Mouse (Mus musculus) A20 (cell line): ENCODE results near the gene Ppp2r1a.

Experiments used
- DNase-seq: peaks from one replicate; pipeline ENCODE4 v3.0.0-alpha.2; 2011; ENCODE audit warnings: low read depth, low spot score

Ppp2r1a gene

DNA sequence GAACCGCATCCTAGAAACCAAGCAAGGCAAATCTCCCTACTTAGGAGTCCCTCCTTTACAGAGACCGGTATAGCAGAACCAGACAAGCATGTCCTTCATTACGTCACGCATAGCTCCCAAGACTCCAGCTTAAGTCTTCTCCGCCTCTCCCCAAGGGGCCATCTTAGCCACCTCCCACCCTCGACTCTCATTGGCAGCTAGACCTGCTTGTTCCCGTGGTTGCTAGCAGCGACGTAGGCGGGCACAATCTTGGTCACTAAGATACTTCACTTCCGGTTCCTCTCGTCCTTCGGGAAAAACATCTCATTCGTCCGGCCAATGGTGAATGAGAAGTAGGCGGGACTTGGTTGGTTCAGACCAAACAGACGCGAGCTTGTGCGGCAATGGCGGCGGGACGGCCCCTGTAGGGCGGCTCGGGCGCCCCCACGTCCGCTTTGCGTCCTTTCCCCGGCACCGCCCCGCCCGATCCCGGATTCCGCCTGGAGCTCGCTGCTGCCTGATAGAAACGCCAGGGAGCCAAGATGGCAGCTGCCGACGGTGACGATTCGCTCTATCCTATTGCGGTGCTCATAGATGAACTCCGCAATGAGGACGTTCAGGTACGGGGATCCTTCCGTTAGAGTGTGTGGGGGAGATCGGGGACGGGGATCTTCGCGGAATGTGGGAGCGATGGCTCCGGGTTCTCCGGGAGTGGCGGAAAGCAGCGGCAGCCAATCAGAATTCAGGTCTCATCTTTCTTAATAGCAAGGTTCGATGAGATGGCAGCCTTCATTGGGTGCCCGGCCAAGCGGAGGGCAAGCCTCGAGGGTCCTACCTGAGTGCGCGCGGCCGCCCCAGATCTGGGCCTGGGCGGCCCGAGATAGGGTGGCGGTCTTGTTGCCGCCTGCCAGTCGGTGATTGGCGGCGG, at the start of gene Ppp2r1a:
Gene Ppp2r1a, plus strand, starts transcription at position 327 of the 907 bp plus-strand sequence.
- peak; percentile 99 for DNase-seq

DNA sequence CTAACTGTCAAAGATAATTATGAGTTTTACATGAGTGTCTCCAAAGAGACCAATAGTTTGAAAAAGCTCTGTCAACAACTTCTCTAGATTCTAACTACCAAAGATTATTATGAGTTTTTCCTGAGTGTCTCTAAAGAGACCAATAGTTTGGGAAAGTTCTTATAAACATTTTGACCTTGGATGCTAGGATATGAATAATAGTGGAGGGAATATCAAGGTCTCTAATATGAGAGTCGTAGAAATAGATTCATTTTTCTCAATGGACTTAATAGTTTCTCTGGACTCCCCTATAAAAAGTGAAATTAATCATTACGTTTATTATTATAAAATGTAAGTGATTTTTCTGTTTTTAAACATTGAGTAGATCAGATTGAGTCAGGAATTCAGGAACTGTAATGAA, 40.1 kb upstream of the Ppp2r1a start, which contains the start of gene Vmn1r231:
Gene Vmn1r231, minus strand, starts transcription at position 101 of the 400 bp plus-strand sequence.
- DNase-seq, result no peak

DNA sequence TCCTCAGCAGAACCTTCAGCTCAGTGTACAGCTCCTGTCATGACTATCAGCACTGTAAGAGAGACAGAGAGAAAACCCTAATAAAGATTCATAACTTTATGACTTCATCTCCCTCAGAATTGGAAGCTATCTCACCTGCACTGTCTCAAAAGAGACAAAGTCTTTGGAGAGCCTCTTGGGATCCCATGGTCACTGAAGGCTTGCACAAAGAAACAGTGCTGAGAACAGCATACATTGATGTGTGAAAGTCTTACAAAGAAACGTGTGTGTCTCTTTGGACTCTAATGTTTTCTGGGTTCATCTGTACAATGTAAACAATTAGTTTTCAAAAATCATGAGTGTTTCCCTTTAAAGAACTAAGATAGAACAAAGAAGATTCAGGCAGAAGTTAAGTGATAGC, 25.5 kb upstream of the Ppp2r1a start, which contains the start of gene Vmn1r232:
Gene Vmn1r232, minus strand, starts transcription at position 101 of the 400 bp plus-strand sequence.
- no peak for DNase-seq

DNA sequence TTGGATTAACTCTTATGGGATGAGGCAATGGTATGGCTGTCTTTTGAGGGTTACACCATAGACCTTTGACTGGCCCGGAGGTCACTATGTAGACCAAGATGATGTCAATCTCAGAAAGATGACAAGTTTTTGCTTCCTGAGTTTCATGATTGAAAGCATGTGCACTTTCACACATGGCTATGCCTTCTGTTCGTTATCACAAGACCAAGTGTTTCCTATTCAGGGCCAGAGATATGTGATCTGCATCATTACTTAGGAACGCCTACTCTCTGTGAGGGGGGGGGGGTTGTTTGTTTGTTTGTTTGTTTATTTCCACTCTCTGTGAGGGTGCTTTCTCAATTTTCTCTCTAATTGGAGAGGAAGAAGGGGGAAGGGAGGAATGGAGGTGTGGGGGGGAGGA, 885 bp upstream of the Ppp2r1a start:
- DNase-seq, result no peak

DNA sequence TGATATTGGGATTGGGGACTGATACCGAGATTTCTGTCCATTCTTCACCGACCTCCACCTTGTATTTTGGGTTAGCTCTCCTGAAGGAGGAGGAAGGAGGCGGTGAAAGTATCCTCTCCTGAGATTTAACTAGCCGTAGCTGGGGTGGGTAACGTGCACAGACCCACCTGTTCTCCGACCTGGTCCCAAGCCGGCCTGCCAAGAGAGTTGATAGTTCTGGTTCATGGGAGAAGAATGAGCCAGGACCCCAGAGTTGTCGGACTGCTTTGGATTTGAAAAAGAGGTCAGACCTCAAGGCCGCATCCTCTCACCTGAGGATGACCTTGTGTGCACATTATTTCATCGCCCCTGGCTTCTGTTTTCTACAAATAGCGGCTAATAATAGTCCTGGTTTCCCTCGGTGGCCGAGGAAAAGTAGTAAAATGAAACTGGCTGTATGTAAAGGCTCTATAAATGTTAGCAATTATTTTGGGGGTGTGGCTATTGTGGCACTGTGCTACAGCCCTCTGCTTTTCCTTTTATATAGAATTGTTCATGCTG, 985 bp downstream of the Ppp2r1a start:
- peak; percentile 51 for DNase-seq

DNA sequence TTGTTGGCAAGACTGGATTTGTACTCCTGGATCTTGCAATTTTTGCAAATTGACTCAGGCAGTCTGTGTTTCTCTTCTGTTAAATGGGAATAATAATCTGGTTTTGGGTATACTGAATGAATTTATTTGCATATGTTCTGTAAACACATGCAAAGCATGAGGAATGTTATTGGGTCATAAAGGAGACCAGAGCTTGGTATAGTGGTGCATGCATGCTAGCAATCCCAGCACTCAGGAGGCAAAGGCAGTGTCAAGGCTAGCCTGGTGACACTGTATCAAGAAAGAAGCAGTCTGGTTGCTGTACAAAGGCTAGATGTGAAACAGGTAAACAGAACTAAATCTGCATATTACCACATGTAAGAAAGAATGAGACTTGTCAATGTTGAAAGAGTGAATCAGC, 1.5 kb downstream of the Ppp2r1a start:
- no peak for DNase-seq

DNA sequence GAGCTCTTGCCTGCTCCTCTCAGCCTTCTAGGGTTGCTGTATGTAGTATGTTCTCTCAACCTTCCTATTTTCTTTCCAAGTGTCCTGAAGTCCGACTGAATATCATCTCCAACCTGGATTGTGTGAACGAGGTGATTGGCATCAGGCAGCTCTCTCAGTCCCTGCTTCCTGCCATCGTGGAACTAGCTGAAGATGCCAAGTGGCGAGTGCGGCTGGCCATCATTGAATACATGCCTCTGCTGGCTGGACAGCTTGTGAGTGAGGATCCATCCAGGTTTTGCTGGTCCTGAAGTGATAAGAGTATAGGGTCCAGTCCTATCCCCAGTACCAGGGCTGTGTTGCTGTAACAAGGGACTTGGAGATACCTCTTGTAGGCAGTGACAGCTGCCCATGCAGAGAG, 15.3 kb downstream of the Ppp2r1a start:
- DNase-seq, result no peak

DNA sequence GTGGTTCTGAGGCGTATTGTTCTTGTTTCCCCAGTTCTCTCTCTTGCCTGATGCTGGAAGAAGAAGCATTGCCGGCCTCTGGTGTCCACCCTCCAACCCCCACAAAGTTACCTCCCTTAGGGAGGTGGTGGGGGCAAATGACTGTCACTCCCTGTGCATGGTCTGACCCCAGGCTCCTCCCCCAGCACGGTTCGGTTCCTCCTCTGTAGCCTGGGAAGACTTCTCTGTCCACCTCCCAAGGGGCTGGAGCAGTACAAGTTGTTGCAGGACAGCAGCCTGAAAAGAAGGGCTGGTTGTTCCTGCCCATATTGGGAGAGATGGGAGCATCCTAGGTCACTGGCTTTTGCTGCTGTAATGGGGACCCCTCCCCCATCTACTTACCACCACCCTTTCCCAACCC, 20.3 kb downstream of the Ppp2r1a start:
- no peak for DNase-seq

DNA sequence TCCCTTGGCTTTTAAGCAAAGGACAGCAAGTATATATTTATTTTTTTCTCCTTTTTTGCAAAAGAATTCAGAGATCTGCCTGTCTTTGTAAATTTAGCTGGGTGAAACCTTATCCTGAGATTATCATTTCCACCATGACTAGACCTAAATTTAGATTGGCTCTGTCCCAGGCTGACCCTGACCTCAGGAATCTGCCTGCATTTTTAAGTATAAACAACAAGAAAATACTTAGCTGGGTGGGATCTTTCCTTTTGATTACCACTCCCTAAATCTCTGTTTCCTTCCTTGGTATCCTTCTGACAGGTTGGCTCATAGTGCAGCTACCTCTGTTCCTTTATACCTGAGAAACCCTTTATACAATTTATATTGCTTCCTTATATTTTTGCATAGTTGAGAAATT, 21.6 kb downstream of the Ppp2r1a start:
- no peak for DNase-seq

DNA sequence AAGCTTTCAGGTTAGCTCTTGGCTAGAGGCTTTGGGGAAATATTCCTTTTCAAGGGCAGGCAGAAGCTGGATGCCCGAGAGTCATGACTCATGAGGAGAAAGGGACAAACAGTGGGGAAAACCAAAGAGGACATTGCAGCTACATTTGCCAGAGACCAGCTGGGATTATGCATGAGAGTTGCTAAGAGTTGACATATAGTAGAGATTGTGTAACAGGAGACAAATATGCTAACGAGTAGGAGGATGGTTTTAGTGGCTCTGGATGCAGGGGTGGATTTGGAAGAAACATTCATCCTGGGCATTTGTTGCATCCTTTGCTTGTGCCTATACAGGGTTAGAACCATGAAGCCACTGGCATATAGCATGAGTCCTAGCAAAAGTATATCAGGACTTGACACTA, 48.6 kb downstream of the Ppp2r1a start:
- DNase-seq, result no peak

DNA sequence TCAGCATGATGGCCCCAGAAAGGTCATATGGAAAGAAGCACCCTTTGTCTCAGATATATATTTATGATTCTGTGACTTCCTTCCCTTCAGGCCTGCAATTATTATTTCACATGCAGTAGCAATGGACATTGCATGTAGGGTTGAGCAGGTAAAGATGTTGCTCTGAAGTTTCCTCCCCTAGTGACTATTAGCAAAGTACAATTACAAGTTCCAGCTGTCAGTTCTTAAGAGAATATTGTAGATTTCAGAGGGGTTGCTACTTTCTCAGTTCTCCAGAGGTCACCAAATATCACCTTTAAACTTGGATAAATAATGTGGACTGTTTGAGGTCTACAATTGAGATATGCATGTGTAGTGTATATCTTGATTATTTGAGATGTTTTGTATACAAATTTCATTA, 51.3 kb downstream of the Ppp2r1a start, which contains the start of gene Vmn1r233:
Gene Vmn1r233, minus strand, starts transcription at position 101 of the 400 bp plus-strand sequence.
- DNase-seq, result no peak

DNA sequence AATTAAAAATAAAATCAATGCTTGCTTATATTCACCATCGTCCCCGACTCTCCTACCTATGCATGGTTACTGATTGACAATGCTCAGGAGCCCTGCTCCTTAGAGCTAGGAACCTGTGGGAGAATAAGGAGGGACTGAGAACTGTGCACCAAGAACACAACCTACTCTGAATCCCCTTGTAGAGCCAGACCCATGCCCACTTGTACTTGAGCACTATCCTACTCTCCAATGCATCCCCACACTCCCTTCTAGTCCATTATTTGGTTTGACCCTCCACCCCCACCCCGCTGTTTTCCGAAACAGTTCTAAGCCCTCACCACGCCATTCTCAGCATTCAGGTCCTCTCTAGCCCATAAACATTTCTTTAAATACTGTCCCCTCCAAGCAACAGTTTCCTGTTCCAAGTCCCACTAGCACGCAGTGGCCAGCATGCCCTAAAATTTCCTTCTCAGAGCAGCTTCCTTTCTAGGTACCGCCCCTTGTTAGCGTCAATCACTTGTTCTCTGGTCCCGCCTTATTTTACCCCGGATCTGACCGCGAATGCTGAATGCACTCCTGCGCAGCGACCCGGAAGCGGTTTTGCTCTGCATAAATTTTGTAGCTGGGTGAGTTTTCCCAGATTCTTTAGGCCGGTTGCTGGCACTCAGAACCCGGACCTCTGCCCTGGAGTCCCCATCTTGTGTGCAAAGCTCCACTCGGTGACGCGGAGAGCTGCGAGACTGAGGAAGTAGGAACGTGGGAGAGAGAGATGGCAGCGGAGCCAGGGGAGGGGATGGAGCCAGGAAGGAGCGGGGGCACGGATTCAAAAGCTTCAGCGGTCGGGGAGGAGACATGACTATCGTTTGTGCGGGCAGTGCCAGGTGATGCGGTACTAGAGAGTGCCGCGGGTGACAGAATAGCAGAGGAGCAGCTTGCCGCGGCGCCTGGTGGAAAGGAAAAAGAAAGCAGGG, 63.5 kb downstream of the Ppp2r1a start, which contains the start of gene Zfp160:
Gene Zfp160, plus strand, starts transcription at position 522 of the 950 bp plus-strand sequence.
- peak; percentile 91 for DNase-seq

DNA sequence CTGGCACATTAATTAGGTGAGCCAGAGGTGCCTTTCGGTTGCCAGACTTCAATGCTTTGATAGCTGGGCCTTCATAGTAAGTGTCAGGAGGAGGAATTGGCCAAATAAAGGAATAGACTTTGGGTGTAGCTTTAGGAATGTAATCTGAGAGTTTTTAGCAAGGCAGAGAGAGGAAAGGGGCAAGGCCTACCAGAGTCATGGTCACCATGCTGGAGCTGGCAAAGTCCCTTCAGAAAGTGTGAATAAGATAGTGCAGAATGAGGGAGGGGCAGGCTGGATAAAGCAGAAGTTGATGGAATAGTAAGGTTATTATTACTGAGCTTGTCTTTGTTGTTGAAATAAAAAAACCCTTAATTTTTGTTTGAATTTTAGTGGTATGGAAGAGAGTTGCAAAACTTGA, 64.6 kb downstream of the Ppp2r1a start:
- DNase-seq, result peak; percentile 48
